Mouse (Mus musculus) colon, adult 2 months (tissue): ENCODE data around the gene Ikbkg. TPM values are rescaled to one million over a fixed set of nuclear protein-coding genes. Genes with fewer than 3 reads are reported as not detected.

Experiments
- polyA plus RNA-seq: library from polyadenylated mRNA; depleted of rRNA; stranded (reverse); fragments of >200 nt; gene quantifications from 2 replicates; pipeline ENCODE4 v1.2.3, GENCODE M21; 2012; rRNA removed

Gene Ikbkg
- 11.9 and 17.9 TPM in 2 replicates for polyA plus RNA-seq

GRCm38 (mm10) chrX:74392535-74393443 lies at the start of gene Ikbkg, which contains the start of gene Fam3a:
TSS of gene Ikbkg (plus strand) at chrX:74393290.
TSS of gene Fam3a (minus strand) at chrX:74393272.

DNA sequence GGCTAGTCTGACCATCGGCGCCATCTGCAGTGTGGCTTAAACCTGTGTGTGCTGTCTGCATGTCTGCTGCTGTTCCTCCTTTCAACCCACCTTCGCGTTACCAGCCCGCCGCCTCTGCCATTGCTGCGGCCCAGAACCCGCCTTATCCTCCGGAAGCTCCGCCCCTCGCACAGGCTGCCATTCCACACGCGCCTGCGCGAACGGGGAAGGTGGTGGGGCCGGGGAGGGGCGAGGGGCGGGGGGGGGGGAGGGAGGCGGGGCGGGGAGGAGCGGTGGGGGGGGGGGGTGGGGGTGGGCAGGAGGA lies 39.7 kb upstream of the Ikbkg start, which contains the start of gene Lage3:
Gene Lage3, minus strand, starts transcription at position 152 of the 304 bp plus-strand sequence.

DNA sequence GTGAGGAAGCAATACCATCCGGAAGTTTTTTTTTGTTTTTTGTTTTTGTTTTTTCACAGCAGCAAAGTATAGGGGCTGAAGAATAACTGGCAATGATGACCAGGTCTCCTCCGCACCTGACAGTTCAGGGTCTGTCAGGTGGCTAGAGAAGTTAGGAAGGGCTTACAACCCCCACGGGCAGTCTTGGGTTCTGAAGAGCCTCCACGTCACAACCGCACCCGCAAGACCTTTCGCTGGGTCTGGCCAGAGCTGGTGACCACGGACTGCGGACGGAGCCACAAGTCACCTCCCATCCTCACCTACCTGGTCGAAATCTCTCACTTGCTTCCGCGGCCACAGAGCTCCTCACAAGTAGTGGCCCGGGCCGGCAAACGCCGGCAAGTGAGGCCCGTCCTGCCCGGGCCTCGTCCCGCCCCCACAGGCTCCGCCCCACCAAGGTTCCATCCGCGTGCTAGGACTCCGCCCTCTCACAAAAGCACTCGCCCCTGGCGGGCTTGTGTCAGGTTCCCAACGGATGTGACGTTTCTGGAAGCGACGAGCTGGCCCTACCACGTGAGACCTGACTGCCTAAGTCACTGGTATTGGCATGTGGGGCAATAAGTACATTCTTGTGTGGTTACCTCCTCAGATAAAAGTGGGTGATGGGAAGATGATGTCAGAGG lies 20.1 kb upstream of the Ikbkg start, which contains the start of the genes Ubl4a and Slc10a3:
Gene Ubl4a, minus strand, starts transcription at position 331 of the 662 bp plus-strand sequence.
Gene Slc10a3, minus strand, starts transcription at position 462 of the 662 bp plus-strand sequence.

GRCm38 (mm10) chrX:74428826-74429276 lies 35.8 kb downstream of the Ikbkg start, which contains the start of gene G6pdx:
TSS of gene G6pdx (minus strand) at chrX:74429194.

DNA sequence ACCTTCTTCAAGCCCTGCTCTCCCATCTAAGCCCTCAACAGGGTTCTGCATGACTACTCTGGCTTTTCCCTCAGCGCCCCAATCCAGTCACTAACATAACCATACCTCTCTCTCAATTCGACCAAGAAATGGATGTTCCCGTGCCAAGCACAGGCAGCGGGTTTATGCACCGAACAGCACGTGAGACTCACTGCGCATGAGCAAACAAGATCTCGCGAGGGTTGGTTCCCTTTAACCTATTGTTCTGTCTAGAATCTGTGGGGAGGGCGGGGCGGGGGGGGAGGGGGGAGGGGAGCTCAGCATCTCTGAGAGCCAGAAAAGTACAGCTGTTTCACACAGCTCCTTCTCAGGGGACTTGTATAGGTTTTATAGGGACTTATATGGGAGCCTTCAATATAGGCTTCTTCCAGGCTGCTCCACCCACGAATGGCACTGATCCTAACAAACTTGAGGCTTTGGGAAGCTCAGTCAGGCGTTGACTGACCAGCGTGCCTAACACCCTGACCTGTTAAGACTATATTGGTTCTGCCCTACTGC lies 88.3 kb downstream of the Ikbkg start, which contains the start of gene Gm6880:
Gene Gm6880, minus strand, starts transcription at position 51 of the 537 bp plus-strand sequence.

Other genes with a start within 250 kb of the Ikbkg start
- gene Tex28, start 225.5 kb upstream of the Ikbkg start, polyA plus RNA-seq, result not detected in 2 replicates
- not detected in 2 replicates for gene Tktl1, start 216.0 kb upstream of the Ikbkg start, polyA plus RNA-seq
- gene Flna, start 143.5 kb upstream of the Ikbkg start, polyA plus RNA-seq, result 985 and 1,044 TPM in 2 replicates
- 48.3 and 63.7 TPM in 2 replicates for gene Emd, start 138.6 kb upstream of the Ikbkg start, polyA plus RNA-seq
- gene Rpl10, start 122.5 kb upstream of the Ikbkg start, polyA plus RNA-seq, result 1,225 and 1,400 TPM in 2 replicates
- 121 and 127 TPM in 2 replicates for gene Taz, start 111.4 kb upstream of the Ikbkg start, polyA plus RNA-seq
- 18.3 and 18.9 TPM in 2 replicates for gene Dnase1l1, start 111.0 kb upstream of the Ikbkg start, polyA plus RNA-seq
- 324 and 365 TPM in 2 replicates for gene Atp6ap1, start 96.2 kb upstream of the Ikbkg start, polyA plus RNA-seq
- gene Gdi1, start 88.3 kb upstream of the Ikbkg start, polyA plus RNA-seq, result 94.5 and 119 TPM in 2 replicates
- 11.6 and 17.5 TPM in 2 replicates for gene Fam50a, start 80.3 kb upstream of the Ikbkg start, polyA plus RNA-seq
- 13.9 and 16.8 TPM in 2 replicates for gene Plxna3, start 64.2 kb upstream of the Ikbkg start, polyA plus RNA-seq
- gene Lage3, start 39.7 kb upstream of the Ikbkg start, polyA plus RNA-seq, result 35.5 and 37.4 TPM in 2 replicates
- gene Ubl4a, start 20.1 kb upstream of the Ikbkg start, polyA plus RNA-seq, result 38.4 and 49.9 TPM in 2 replicates
- gene Slc10a3, start 19.9 kb upstream of the Ikbkg start, polyA plus RNA-seq, result 19.5 and 23.5 TPM in 2 replicates
- 50.3 and 57.9 TPM in 2 replicates for gene Fam3a, start within 50 bp of the Ikbkg start, polyA plus RNA-seq
- gene G6pdx, start 35.9 kb downstream of the Ikbkg start, polyA plus RNA-seq, result 25.1 and 31.0 TPM in 2 replicates
- gene Gm6880, start 88.1 kb downstream of the Ikbkg start, polyA plus RNA-seq, result not detected in 2 replicates
- not detected in 2 replicates for gene Olfr1326-ps1, start 181.6 kb downstream of the Ikbkg start, polyA plus RNA-seq
- gene Olfr1325, start 199.4 kb downstream of the Ikbkg start, polyA plus RNA-seq, result not detected in 2 replicates